Mouse (Mus musculus): ENCODE measurements around the gene Mt1.
"Not testable (repeated sequence)": the region's sequence is repeated elsewhere in the genome, so short reads cannot be mapped to it uniquely, and the experiment has no call there.

Mt1 gene

GRCm38 (mm10) chr8:94178857-94179712 lies at the start of gene Mt1:
Gene Mt1 (plus strand): TSS chr8:94179082.
- in situ Hi-C loops (cut with MboI, MseI): loop anchor here (5.0 kb wide), 1 partner anchor 77 kb away; no protein-coding TSS in a partner anchor

DNA sequence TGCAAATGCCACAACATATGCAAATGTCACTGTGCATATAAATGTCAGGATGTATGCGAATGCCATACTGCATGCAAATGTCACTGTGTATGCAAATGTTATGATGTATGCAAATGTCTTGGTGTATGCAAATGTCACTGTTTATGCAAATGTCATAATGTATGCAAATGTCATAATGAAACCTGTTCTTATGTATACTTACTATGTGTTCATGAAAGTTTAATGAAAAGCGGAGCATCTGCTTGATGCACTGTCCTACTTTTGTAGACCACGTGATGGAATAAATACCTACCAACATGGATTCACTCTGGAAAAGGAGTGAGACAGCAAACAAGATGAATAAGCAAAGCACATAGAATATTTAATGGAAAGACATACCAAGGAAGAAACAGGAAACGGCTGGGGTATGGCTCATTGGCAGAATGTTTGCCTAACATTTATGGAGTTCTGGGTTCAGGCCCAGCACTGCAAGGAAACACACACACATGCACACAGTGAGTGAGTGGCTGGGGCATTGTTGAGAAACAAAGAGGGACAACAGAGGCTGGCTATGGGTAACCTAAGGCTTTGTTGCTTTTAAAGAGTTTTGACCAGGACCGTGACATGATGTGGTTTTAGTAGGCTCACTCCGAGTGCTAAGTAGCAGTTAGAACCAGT lies 49.6 kb upstream of the Mt1 start:
- in situ Hi-C loops (cut with MboI, MseI): no loop called here

DNA sequence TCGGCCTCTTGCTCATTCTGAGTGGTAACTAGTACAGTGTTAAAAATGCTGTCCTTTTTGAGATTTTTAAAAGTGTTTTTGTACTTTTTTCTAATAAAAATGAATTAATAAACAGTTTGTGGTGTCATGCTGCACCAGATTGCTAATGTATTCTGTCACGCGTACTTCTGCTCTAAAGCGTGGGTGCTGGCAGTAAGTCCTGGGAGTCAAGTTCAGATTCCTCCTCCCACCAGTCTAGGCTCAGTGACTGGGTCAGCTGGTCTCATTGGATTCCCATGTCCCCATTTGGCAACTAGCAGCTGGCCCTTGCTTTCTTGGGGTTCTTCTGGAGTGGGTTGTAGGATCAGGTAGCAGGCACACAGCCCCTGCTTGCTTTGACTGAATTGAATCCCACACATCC lies 48.8 kb upstream of the Mt1 start:
- in situ Hi-C loops (cut with MboI, MseI): no loop called here

- in situ Hi-C loops (cut with MboI, MseI): no loop called here
These were observed 46.8 kb upstream of the Mt1 start for GRCm38 (mm10) chr8:94132096-94132495.

DNA sequence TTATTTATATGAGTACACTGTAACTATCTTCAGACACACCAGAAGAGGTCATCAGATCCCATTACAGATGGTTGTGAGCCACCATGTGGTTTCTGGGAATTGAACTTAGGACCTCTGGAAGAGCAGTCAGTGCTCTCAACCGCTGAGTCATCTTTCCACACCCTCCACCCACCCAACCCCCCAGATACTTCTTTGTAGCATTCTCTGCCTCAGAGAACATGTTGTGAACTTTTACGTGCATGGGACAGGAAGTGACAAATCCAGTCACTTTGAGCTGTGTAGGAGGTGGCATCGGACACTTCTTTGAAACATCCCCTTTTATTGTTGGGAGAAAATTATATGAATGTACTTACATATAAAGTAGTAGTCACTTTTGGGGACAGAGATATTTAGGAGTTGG lies 44.3 kb upstream of the Mt1 start:
- in situ Hi-C loops (cut with MboI, MseI): not testable (repeated sequence)

GRCm38 (mm10) chr8:94135556-94135955 lies 43.3 kb upstream of the Mt1 start:
- in situ Hi-C loops (cut with MboI, MseI): no loop called here

DNA sequence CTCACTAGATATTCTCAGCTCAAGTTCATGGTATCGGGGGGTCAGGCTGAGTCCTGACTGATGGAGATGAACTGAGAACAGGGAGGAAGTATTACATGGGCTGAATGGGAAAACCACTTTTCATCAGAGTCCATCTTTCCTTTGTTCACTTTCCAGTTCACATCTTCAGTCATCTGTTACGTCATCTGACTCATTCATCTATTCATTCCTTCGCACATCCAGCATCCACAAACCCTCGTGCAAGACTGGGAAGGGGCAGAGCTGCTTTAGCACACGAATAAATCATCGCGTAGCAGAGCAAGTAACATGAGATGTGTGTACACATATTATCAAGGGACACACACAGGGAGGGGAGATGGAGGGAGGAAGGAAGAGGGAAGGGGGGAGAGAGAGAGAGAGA lies 42.7 kb upstream of the Mt1 start:
- in situ Hi-C loops (cut with MboI, MseI): no loop called here

- in situ Hi-C loops (cut with MboI, MseI): no loop called here
These were observed 41.9 kb upstream of the Mt1 start, which contains the start of gene Mt4 for GRCm38 (mm10) chr8:94136933-94137332. Gene Mt4 (plus strand): TSS chr8:94137197.

DNA sequence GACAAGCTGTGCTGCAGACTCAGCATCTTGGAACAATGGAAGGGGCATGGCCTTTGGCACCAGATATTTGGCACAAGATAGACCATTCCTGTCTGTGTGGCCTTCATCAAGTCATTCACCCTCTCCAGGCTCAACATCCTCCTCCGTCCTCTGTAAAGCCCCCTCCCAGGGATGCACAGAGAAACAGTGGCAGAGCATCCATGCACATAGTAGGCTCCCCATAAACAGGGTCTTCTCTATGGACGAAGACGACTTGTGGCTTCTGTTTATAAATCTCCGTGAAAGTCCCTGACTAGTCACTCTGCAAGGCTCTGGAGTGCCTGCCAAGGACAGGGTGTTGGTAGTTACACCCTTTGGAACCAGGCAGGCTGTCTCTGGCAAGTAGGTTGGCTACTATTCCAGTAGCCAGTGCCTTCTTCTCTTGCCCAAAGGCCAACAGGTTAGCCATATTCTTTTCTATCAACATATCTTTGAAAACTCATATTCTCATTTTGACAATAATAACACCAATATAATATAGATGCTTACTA lies 38.6 kb upstream of the Mt1 start:
- in situ Hi-C loops (cut with MboI, MseI): no loop called here

DNA sequence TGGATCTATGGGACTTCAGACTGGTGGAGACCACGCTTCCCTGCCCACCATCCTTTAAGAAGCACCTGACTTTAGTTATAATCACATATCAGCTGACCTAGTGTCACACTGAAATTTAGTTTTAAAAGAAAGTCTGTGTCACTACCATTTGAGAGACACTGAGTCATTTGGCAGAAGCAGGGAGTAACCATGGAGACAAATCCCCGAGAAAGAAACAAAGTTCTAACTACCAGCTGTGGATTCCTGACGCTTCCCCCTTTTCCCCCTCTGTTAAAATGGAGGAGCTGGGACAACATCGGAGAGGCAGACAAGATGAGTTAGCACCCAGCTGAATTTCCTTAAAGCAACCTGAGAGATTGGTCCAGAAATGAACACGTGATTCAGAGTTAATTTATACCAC lies 30.6 kb upstream of the Mt1 start:
- in situ Hi-C loops (cut with MboI, MseI): no loop called here

- in situ Hi-C loops (cut with MboI, MseI): no loop called here
These were observed 28.0 kb upstream of the Mt1 start for GRCm38 (mm10) chr8:94150925-94151324.

DNA sequence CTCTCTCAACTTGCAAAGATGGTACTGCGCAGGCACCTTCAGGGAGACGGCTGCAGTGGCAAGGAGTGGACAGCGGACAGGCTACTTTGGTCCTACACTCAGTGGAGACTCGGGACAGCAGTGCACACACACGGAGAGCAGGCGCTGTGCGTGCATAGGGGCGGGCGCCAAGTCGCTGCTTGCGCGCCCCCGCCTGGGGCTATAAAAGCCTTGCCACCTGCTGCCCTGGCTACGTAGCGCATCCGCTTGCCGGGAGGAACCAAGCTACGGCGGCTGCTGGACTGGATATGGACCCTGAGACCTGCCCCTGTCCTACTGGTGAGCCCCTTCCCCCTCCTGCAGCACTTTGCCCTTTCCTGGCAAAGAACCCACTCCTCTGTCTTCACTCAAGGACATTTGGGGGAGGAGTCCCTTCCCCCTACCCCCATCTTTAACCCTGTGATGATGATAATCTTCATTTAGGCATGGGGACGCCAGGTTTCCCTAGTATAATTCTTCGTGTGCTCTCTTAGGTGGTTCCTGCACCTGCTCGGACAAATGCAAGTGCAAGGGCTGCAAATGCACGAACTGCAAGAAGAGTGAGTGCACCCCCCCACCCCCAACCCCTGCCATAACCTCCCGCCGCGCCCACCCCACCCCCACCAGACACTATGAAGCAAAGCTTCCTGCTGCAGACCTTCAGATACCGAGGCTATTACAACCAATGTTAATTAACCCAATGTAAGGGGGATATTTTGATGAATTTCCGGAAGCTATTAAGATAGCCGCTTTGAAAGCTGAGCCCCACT lies 26.2 kb upstream of the Mt1 start, which contains the start of gene Mt3:
Mt3 (plus strand) TSS at position 95 of the 788 bp plus-strand sequence.
- in situ Hi-C loops (cut with MboI, MseI): no loop called here

- in situ Hi-C loops (cut with MboI, MseI): no loop called here
These were observed 25.4 kb upstream of the Mt1 start for GRCm38 (mm10) chr8:94153451-94153850.

DNA sequence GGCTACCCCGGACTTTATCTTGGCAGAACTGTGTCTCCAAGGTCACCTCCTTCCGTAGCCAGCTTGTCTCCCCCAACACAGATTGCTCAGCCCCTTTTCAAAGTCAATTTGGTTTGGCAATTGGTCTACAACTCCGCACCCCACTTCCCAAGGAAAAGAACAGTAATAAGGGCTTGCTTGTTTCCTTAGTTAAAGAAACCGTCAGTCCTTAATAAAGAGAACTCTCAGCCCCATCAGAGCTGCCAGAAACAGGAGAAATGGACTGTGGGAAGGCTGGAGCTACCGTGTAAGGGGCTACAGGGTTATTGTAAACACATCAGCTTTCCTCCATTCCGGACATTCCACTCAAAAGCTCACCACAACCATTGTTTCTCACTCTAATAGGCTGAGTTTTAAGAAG lies 24.3 kb upstream of the Mt1 start:
- in situ Hi-C loops (cut with MboI, MseI): no loop called here

DNA sequence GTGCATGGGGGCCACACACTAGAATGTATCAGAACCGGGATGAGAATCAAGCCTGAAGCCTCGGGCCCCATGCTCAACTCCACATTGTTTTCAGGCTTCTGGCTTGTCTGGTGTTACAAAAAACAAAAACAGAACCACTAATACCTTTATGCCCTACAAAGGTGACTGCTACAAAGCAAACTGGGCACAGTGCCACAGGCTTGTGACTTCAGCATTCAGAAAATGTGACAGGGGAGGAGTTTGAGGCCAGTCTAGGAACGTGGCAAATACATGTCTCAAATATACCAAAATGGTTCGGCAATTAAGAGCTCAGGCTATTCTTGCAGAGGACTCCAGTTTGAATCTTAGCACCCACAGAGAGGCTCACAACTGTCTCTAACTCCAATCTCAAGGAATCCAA lies 22.8 kb upstream of the Mt1 start:
- in situ Hi-C loops (cut with MboI, MseI): no loop called here

GRCm38 (mm10) chr8:94165772-94166171 lies 13.1 kb upstream of the Mt1 start:
- in situ Hi-C loops (cut with MboI, MseI): loop anchor here (5.0 kb wide), 1 partner anchor 37 kb away; no protein-coding TSS in a partner anchor

GRCm38 (mm10) chr8:94167244-94167643 lies 11.6 kb upstream of the Mt1 start:
- in situ Hi-C loops (cut with MboI, MseI): loop anchor here (5.0 kb wide), 1 partner anchor 35 kb away; no protein-coding TSS in a partner anchor

DNA sequence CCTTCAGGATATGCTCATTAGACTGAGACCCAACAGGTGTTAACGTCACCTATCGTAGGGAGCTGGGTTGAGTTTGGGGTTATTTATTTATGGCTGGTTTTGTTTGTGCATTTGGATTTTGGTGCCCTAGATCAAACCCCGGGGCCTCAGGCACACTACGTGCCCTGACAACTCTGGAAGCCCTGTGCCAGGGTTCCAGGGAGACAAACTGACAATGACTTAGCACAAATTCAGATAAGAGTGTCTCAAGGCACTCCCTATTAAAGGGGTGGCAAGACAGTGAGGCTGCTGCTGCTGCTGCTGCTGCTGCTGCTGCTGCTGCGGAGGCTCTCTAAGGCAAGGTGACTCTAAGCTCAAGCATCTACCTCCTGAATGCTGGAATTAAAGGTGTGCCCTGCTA lies 9.3 kb upstream of the Mt1 start:
- in situ Hi-C loops (cut with MboI, MseI): loop anchor here (5.0 kb wide), 1 partner anchor 33 kb away; no protein-coding TSS in a partner anchor

GRCm38 (mm10) chr8:94171321-94171755 lies 7.5 kb upstream of the Mt1 start:
- in situ Hi-C loops (cut with MboI, MseI): no loop called here

GRCm38 (mm10) chr8:94172075-94172808 lies 6.6 kb upstream of the Mt1 start, which contains the start of gene Mt2:
Gene Mt2 (plus strand): TSS chr8:94172664.
- in situ Hi-C loops (cut with MboI, MseI): no loop called here

Data from regulatory T cell (primary cell).